Mouse (Mus musculus) stomach, embryonic 14.5 days (tissue): ENCODE measurements around the gene Ppp5c. TPM values are rescaled to one million over a fixed set of nuclear protein-coding genes. Genes with fewer than 3 reads are reported as not detected.

Experiments
- ATAC-seq: fragments of 200-750 bp; cut with Nextera tagmentation; 2 replicates; pipeline ENCODE4 v1.8.0; 2017; ENCODE audit warnings: low read depth, moderate TSS enrichment; ENCODE audit not compliant: insufficient number of reproducible peaks, insufficient read depth, low FRiP score
- H3K27ac ChIP-seq: fragments of 300-500 bp; sonication (generic); 2 replicates; pipeline ENCODE4 v1.5.1; 2014; ENCODE audit warnings: mild to moderate bottlenecking, low read length, moderate library complexity, mixed read lengths
- H3K27me3 ChIP-seq: fragments of 300-500 bp; sonication (generic); 2 replicates; pipeline ENCODE4 v1.6.1; 2014; ENCODE audit warnings: low read length, control low read depth, mixed read lengths; ENCODE audit not compliant: control insufficient read depth, insufficient read depth
- H3K36me3 ChIP-seq: fragments of 300-500 bp; sonication (generic); 2 replicates; pipeline ENCODE4 v1.6.1; 2014; ENCODE audit warnings: mild to moderate bottlenecking, control low read depth, low read length, moderate library complexity, mixed read lengths; ENCODE audit not compliant: control insufficient read depth, insufficient read depth
- H3K4me1 ChIP-seq: fragments of 300-500 bp; sonication (generic); 2 replicates; pipeline ENCODE4 v1.6.1; 2014; ENCODE audit warnings: low read length, control low read depth, mixed read lengths; ENCODE audit not compliant: control insufficient read depth, insufficient read depth
- H3K4me2 ChIP-seq: fragments of 300-500 bp; sonication (generic); replicated peaks from 2 replicates; pipeline ENCODE4 v1.6.1; 2014; ENCODE audit warnings: low read depth, low read length, control low read depth
- H3K4me3 ChIP-seq: fragments of 300-500 bp; sonication (generic); 2 replicates; pipeline ENCODE4 v1.5.1; 2014; ENCODE audit warnings: low read depth, low read length, control low read depth
- H3K9ac ChIP-seq: fragments of 300-500 bp; sonication (generic); replicated peaks from 2 replicates; pipeline ENCODE4 v1.6.1; 2014; ENCODE audit warnings: low read depth, mild to moderate bottlenecking, control low read depth, low read length, moderate library complexity, mixed read lengths
- H3K9me3 ChIP-seq: fragments of 300-500 bp; sonication (generic); 2 replicates; pipeline ENCODE4 v1.6.1; 2016; ENCODE audit warnings: low read depth, low read length, control low read depth; ENCODE audit not compliant: control insufficient read depth
- WGBS: fragments of 180-500 bp; shearing (Covaris S2); extraction: QIAGEN DNeasy Blood & Tissue Kit; methylation state at CpG from one replicate; pipeline ENCODE4 v1.1.7; 2014; 5-methylcytosine and 5-hydroxymethylcytosine counted together
- polyA plus RNA-seq: library from polyadenylated mRNA; unstranded; fragments of >200 nt; fragmentation: Nextera tagmentation; extraction: Ambion mirVana; gene quantifications from 2 replicates; pipeline ENCODE4 v1.2.1, GENCODE M21; 2014

The Ppp5c gene
- polyA plus RNA-seq, 1 experiment from 2014 or later = 93.6 TPM

DNA sequence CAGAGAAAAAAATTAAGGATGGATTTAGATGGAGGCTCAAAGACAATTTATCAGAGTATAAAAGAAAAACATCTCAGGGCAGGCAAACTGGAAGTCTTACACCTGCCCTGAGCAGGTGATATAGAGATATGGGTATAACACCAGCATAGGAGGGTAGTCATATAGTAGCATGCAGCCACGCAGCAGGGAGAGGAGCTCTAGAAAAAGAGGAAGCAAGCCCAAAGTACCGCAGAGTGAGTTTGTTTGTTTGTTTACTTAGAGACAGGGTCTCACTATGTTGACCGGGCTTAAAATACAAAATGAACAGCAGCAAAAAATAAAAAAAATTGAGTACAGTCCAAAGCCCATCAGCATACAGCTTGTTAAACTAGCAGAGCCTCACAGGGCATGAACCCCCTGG, 56.6 kb downstream of the Ppp5c start:
- 88% methylated on average over 3 of the region's 3 CpGs for WGBS
- no peak for ATAC-seq
- H3K4me3 ChIP-seq = no peak overlapping the region

DNA sequence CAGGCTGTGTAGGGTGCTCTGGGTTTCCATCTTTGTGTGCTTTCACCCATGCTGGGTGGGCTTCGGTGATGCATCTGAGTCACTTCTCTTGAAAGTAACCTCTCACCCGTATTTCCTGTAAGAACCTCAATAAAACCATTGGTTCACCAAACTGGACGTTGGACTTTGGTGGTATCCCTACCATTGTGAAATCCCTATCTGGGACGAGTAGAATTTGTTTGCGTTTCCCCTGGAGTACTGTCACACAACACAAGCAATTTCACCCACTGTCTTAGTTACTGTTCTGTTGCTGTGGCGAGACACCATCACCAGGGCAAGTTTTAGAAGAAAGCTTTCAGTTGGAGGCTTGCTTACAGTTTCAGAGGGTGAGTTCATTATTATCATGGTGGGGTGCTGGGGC, 59.3 kb downstream of the Ppp5c start:
- ATAC-seq = no peak
- Histone ChIP-seq H3K9ac (no peak overlapping the region), H3K4me2 (no peak overlapping the region), H3K36me3 (no peaks in the 10 kb centered on the region), H3K27ac (no peak overlapping the region), H3K27me3 (no peaks in the 10 kb centered on the region), H3K4me1 (no peaks in the 10 kb centered on the region), H3K4me3 (no peak overlapping the region), H3K9me3 (no peaks in the 10 kb centered on the region)
- 85% methylated on average over 6 of the region's 6 CpGs for WGBS

More for the DNA sequence above, 56.6 kb downstream of the Ppp5c start:
- Histone ChIP-seq H3K9ac (no peak overlapping the region), H3K4me2 (no peak overlapping the region), H3K27me3 (no peaks in the 10 kb centered on the region), H3K9me3 (no peaks in the 10 kb centered on the region), H3K36me3 (no peaks in the 10 kb centered on the region), H3K27ac (no peak overlapping the region), H3K4me1 (no peaks in the 10 kb centered on the region)

GRCm38 (mm10) chr7:16961678-16962077, 66.0 kb downstream of the Ppp5c start:
- H3K4me1 ChIP-seq = no peaks in the 10 kb centered on the region
- H3K27me3 ChIP-seq = no peaks in the 10 kb centered on the region
- H3K9ac ChIP-seq = no peak overlapping the region
- no peak overlapping the region for H3K27ac ChIP-seq
- H3K4me2 ChIP-seq = no peak overlapping the region
- 75% methylated on average over 5 of the region's 5 CpGs for WGBS
- ATAC-seq = no peak
- no peaks in the 10 kb centered on the region for H3K36me3 ChIP-seq
- H3K9me3 ChIP-seq = no peaks in the 10 kb centered on the region
- no peak overlapping the region for H3K4me3 ChIP-seq

DNA sequence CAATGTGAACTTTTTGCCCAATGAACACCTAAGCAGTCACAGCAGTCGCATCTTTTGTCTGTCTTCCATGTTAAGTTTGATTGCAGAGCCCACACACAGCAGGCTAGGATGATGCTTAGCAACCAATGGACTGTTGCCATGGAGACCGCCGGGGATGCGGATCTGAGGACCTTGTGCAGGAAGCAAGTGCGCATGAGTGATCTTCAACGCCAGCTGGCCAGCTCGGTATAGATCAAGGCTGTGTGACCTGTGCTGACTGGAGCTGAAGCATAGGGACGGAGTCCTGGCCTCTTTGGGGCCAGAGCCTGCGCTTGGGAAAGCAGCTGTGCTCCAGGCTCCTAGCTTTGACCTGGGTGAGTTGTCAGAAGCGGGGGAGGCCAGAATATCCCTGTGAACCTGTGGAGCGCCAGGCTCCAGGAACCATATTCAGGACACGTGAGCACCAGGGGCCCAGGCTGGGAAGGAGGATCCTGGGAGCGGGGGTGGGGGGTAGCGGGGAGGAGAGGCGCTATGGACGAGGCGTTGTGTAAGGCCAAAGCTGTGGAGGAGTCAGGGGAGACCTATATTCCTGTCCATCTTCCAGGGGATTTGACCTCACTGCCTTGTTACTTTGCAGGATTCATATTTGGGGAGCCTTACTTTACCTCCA, 68.1 kb downstream of the Ppp5c start, which contains the start of gene Pnmal1:
Gene Pnmal1 (plus strand): TSS at position 141 of the 649 bp plus-strand sequence.
- no peak within 1 kb of the TSS for H3K4me3 ChIP-seq
- 0 out of 2 replicates have a peak within 1 kb of the TSS, but pooled peaks have one; percentile 15 for H3K27ac ChIP-seq
- ATAC-seq = peak; percentile 67; the same call in 1 of the 2 replicates
- no peaks in the 10 kb centered on the region for H3K9me3 ChIP-seq
- no peaks in the 10 kb centered on the region for H3K27me3 ChIP-seq
- H3K9ac ChIP-seq = no peak within 1 kb of the TSS
- 0 out of 2 replicates have a peak within 1 kb of the TSS, but pooled peaks have one; percentile 16 for H3K4me2 ChIP-seq
- no peaks in the 10 kb centered on the region for H3K36me3 ChIP-seq
- no peaks in the 10 kb centered on the region for H3K4me1 ChIP-seq
- WGBS = 22% methylated on average over 17 of the region's 17 CpGs

DNA sequence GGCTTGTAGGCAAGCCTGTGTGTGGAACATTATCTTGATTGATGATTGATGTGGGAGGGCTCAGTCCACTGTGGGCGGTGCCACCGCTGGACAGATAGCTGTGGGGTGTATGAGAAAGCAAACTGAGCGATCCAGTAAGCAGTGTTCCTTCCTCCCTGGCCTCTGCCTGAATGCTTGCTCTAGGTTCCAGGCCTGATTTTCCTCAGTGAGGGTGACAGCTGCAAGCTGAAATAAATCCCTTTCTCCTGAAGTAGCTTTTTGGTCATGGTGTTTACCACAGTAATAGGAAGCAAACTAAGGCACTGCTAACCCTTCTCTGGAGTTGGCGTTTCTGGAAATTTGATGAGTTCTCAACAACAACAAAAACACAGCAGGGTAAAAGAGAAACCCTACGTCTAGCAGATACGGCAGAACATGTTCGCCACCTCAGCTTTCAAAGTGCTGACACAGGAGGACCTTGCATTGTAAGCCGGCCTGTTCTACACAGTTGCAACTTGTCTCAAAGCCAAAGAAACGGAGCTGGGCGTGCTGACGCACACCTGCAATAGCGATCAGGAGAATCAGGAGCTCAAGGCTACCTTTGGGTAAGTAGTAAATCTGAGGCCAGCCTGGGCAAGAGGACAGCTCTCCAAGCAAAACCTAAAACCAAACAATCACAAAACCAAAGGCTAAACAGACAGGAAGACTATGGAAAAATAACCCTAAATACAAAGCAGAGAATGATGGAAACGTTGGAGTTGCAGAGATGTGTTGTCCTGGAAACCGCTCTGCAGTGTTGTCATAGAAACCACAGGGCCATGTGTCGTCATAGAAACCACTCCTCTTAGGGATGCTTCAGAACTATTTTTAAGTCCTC, 71.1 kb downstream of the Ppp5c start:
- Histone ChIP-seq H3K36me3 (no peaks in the 10 kb centered on the region), H3K4me3 (no peak overlapping the region), H3K4me1 (no peaks in the 10 kb centered on the region), H3K27ac (no peak overlapping the region), H3K4me2 (no peak overlapping the region), H3K27me3 (no peaks in the 10 kb centered on the region), H3K9me3 (no peaks in the 10 kb centered on the region), H3K9ac (no peak overlapping the region)
- 63% methylated on average over 15 of the region's 15 CpGs for WGBS
- no peak for ATAC-seq

DNA sequence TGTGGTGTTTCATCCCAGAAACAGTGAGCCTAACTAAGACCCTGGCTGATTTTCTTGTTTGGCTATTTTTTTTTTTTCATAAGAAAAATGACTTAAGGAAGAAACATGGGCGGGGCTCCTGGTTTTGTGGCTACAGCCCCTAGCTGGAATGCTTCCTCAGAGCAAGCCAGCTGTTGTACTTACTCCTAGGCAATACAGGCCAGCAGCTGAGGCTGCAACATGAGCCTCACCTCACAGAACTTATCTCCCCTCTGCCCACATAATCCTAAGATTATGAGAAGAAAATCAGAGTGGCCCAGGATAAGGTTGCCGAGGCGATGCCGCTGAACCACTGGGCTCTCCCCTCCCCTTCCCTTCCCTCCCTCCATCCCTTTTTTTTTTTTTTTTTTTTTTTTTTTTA, 72.0 kb downstream of the Ppp5c start:
- no peak overlapping the region for H3K4me2 ChIP-seq
- H3K9ac ChIP-seq = no peak overlapping the region
- H3K4me1 ChIP-seq = no peaks in the 10 kb centered on the region
- no peak overlapping the region for H3K4me3 ChIP-seq
- 56% methylated on average over 4 of the region's 4 CpGs for WGBS
- H3K9me3 ChIP-seq = no peaks in the 10 kb centered on the region
- no peak overlapping the region for H3K27ac ChIP-seq
- no peaks in the 10 kb centered on the region for H3K27me3 ChIP-seq
- no peaks in the 10 kb centered on the region for H3K36me3 ChIP-seq
- no peak for ATAC-seq

Other genes with a start within 250 kb of the Ppp5c start
- 36.7 and 39.0 TPM in 2 replicates for gene Slc1a5, start 246.6 kb downstream of the Ppp5c start, polyA plus RNA-seq
- gene Strn4, start 212.0 kb downstream of the Ppp5c start, polyA plus RNA-seq = 105 and 120 TPM in 2 replicates
- 23.8 and 25.8 TPM in 2 replicates for gene Fkrp, start 211.2 kb downstream of the Ppp5c start, polyA plus RNA-seq
- gene Prkd2, start 185.0 kb downstream of the Ppp5c start, polyA plus RNA-seq = 14.2 and 14.6 TPM in 2 replicates
- 5.5 and 6.1 TPM in 2 replicates for gene Dact3, start 152.6 kb downstream of the Ppp5c start, polyA plus RNA-seq
- 12.8 and 12.9 TPM in 2 replicates for gene Gng8, start 136.1 kb downstream of the Ppp5c start, polyA plus RNA-seq
- gene Ptgir, start 121.4 kb downstream of the Ppp5c start, polyA plus RNA-seq = 1.5 and 2.0 TPM in 2 replicates
- 148 and 161 TPM in 2 replicates for gene Calm3, start 103.8 kb downstream of the Ppp5c start, polyA plus RNA-seq
- gene Pnmal2, start 83.2 kb downstream of the Ppp5c start, polyA plus RNA-seq = 8.6 and 8.8 TPM in 2 replicates
- 4.2 TPM in 2 replicates for gene Pnmal1, start 68.2 kb downstream of the Ppp5c start, polyA plus RNA-seq
- gene Gm42372, start 44.8 kb downstream of the Ppp5c start, polyA plus RNA-seq = 0.55 and 0.59 TPM in 2 replicates
- gene Ccdc8, start 35.2 kb downstream of the Ppp5c start, polyA plus RNA-seq = 18.7 and 22.3 TPM in 2 replicates
- gene Hif3a, start 34.5 kb upstream of the Ppp5c start, polyA plus RNA-seq = 46.0 and 51.7 TPM in 2 replicates
- gene Psg16, start 46.1 kb upstream of the Ppp5c start, polyA plus RNA-seq = 0.10 and 0.24 TPM in 2 replicates
- gene Ceacam3, start 122.4 kb upstream of the Ppp5c start, polyA plus RNA-seq = not detected in 2 replicates
- gene Psg29, start 175.6 kb upstream of the Ppp5c start, polyA plus RNA-seq = not detected in 2 replicates